In genomic region chr19:32324550-32324949, GRCm38 (mm10) we compare ENCODE assay signal across 18 mouse cellular contexts.
A peak's percentile ranks its signal among the peaks of the same experiment; 100 is the strongest.
DNase-seq lines count a peak whose midpoint lies in the region; ATAC-seq and TF ChIP-seq lines count a peak whose summit lies in the region.
"Had no signal": no experiment of that assay in that cellular context is flagged by ENCODE, and none has a peak within 500 bp of the region (broad histone marks: within the 10 kb centered on the region; RNA-seq: fewer than 3 reads in every experiment).

No protein-coding gene starts in this region.

- H3K4me1 ChIP-seq in heart, postnatal 0 days (ENCODE audit: control insufficient read depth, insufficient read depth): peaks cover 48% of the 10 kb centered on the region
- H3K4me1 ChIP-seq in embryonic facial prominence, embryonic 11.5 days (ENCODE audit: control insufficient read depth, insufficient read depth, low read length): no peaks in the 10 kb centered on the region; the same call in 1 of the 2 replicates
- H3K4me1 ChIP-seq in limb, embryonic 12.5 days (replicated peaks): peaks cover 51% of the 10 kb centered on the region
- H3K4me1 ChIP-seq in midbrain, embryonic 13.5 days (replicated peaks): peaks cover 10% of the 10 kb centered on the region; the same call in 1 of the 2 replicates

- H3K27ac ChIP-seq in heart, postnatal 0 days (ENCODE audit: low read depth): 0 out of 2 replicates have a peak overlapping the region, but pooled peaks have one; percentile 21
- no peak overlapping the region for H3K27ac ChIP-seq in embryonic facial prominence, embryonic 11.5 days (replicated peaks; ENCODE audit: low read depth, low read length)
- 0 out of 2 replicates have a peak overlapping the region, but pooled peaks have one; percentile 35 for H3K27ac ChIP-seq in limb, embryonic 12.5 days
- H3K27ac ChIP-seq in midbrain, embryonic 13.5 days: no peak overlapping the region
- H3K27ac ChIP-seq in left cerebral cortex, adult 2 months: no peak overlapping the region
- H3K27ac ChIP-seq: hindbrain, postnatal 0 days; liver, embryonic 13.5 days had no signal

- no peak for TF ChIP-seq EP300 in heart, postnatal 0 days (IDR thresholded peaks at IDR 0.05; ENCODE audit: low read depth)

- intact Hi-C loops in heart, postnatal 25 days (cut with DNase I): loop anchor here (5.0 kb wide), 3 partner anchors 112 to 197 kb away; no protein-coding TSS in a partner anchor
- intact Hi-C loops in left cerebral cortex, adult 2 months (cut with DNase I): loop anchor here (5.0 to 10.0 kb wide), 3 partner anchors 42 to 112 kb away; partner anchors contain the start of gene Sgms1

- no peak overlapping the region for H3K4me3 ChIP-seq in heart, postnatal 0 days (ENCODE audit: low read depth, low read length)
- no peak overlapping the region for H3K4me3 ChIP-seq in embryonic facial prominence, embryonic 11.5 days (ENCODE audit: low read depth, low read length)
- no peak overlapping the region for H3K4me3 ChIP-seq in limb, embryonic 12.5 days (replicated peaks)
- H3K4me3 ChIP-seq in midbrain, embryonic 13.5 days (replicated peaks): no peak overlapping the region
- H3K4me3 ChIP-seq in left cerebral cortex, adult 2 months: no peak overlapping the region
- H3K4me3 ChIP-seq: liver, embryonic 13.5 days had no signal

- H3K4me2 ChIP-seq in heart, postnatal 0 days (ENCODE audit: low read depth, low read length): no peak overlapping the region
- no peak overlapping the region for H3K4me2 ChIP-seq in embryonic facial prominence, embryonic 11.5 days (ENCODE audit: low read depth, low read length)
- peak overlapping the region; percentile 11 for H3K4me2 ChIP-seq in limb, embryonic 12.5 days
- H3K4me2 ChIP-seq in midbrain, embryonic 13.5 days (replicated peaks): no peak overlapping the region
- H3K4me2 ChIP-seq: liver, embryonic 13.5 days; midbrain, embryonic 11.5 days had no signal

- H3K36me3 ChIP-seq in heart, postnatal 0 days (replicated peaks; ENCODE audit: control insufficient read depth, insufficient read depth, low read length): no peaks in the 10 kb centered on the region
- H3K36me3 ChIP-seq in embryonic facial prominence, embryonic 11.5 days (replicated peaks; ENCODE audit: control insufficient read depth, insufficient read depth, low read depth, low read length): no peaks in the 10 kb centered on the region
- H3K36me3 ChIP-seq in limb, embryonic 12.5 days: no peaks in the 10 kb centered on the region
- no peaks in the 10 kb centered on the region for H3K36me3 ChIP-seq in midbrain, embryonic 13.5 days
- H3K36me3 ChIP-seq: liver, embryonic 13.5 days had no signal

- H3K27me3 ChIP-seq in heart, postnatal 0 days (ENCODE audit: control insufficient read depth, insufficient read depth, low read length): no peaks in the 10 kb centered on the region
- H3K27me3 ChIP-seq in embryonic facial prominence, embryonic 11.5 days (ENCODE audit: control insufficient read depth, insufficient read depth, low read length): no peaks in the 10 kb centered on the region
- H3K27me3 ChIP-seq in limb, embryonic 12.5 days: peaks cover 10% of the 10 kb centered on the region; the same call in 1 of the 2 replicates
- no peaks in the 10 kb centered on the region for H3K27me3 ChIP-seq in midbrain, embryonic 13.5 days
- H3K27me3 ChIP-seq: liver, embryonic 13.5 days had no signal

- no peak for ATAC-seq in heart, postnatal 0 days (ENCODE audit: insufficient read depth, low read depth)
- ATAC-seq in embryonic facial prominence, embryonic 11.5 days (replicated peaks; ENCODE audit: insufficient number of reproducible peaks, low FRiP score, low TSS enrichment, low read depth): peak; percentile 67
- peak; percentile 32; the same call in 1 of the 2 replicates for ATAC-seq in limb, embryonic 12.5 days (ENCODE audit: insufficient number of reproducible peaks, insufficient read depth, low FRiP score, low TSS enrichment, low read depth)
- ATAC-seq in midbrain, embryonic 13.5 days: no peak
- ATAC-seq: forebrain, embryonic 14.5 days; hindbrain, postnatal 0 days; intestine, embryonic 16.5 days had no signal

- DNase-seq in heart, postnatal 0 days (ENCODE audit: low spot score): no peak
- no peak for DNase-seq in heart, postnatal 25 days (ENCODE audit: low spot score)
- peak; percentile 39 for DNase-seq in embryo, embryonic 11 days
- peak; percentile 80 for DNase-seq in embryonic facial prominence, embryonic 11.5 days (ENCODE audit: low spot score)
- DNase-seq in left cerebral cortex, adult 2 months (ENCODE audit: extremely low spot score in 1 of 2, low spot score in 2 of 2): no peak
- DNase-seq: adrenal gland, postnatal 10 days; cerebellum, adult 18-20 months; cerebellum, postnatal 25 days; gastrocnemius, postnatal 14 days; liver, embryonic 13.5 days; lung, adult 2 months; lung, postnatal 14 days had no signal

- H3K9me3 ChIP-seq in heart, postnatal 0 days (replicated peaks; ENCODE audit: control insufficient read depth, low read length): no peaks in the 10 kb centered on the region
- H3K9me3 ChIP-seq in embryonic facial prominence, embryonic 11.5 days (replicated peaks; ENCODE audit: control insufficient read depth, low read length): no peaks in the 10 kb centered on the region
- no peaks in the 10 kb centered on the region for H3K9me3 ChIP-seq in limb, embryonic 12.5 days
- H3K9me3 ChIP-seq in midbrain, embryonic 13.5 days: no peaks in the 10 kb centered on the region
- H3K9me3 ChIP-seq: liver, embryonic 13.5 days had no signal

- TF ChIP-seq CTCF in heart, postnatal 0 days (IDR thresholded peaks at IDR 0.05; ENCODE audit: low read depth): no peak
- no peak for TF ChIP-seq CTCF in left cerebral cortex, adult 2 months (IDR thresholded peaks at IDR 0.05)

- 100% methylated on average over 1 of the region's 1 CpGs for WGBS in heart, postnatal 0 days
- 47% methylated on average over 1 of the region's 1 CpGs for WGBS in embryonic facial prominence, embryonic 11.5 days
- WGBS in limb, embryonic 12.5 days: 20% methylated on average over 1 of the region's 1 CpGs
- WGBS in midbrain, embryonic 13.5 days: 88% methylated on average over 1 of the region's 1 CpGs

- H3K9ac ChIP-seq in heart, postnatal 0 days (replicated peaks; ENCODE audit: low read depth, low read length): no peak overlapping the region
- H3K9ac ChIP-seq in embryonic facial prominence, embryonic 11.5 days (replicated peaks; ENCODE audit: low read length): no peak overlapping the region
- H3K9ac ChIP-seq in limb, embryonic 12.5 days (replicated peaks): no peak overlapping the region
- H3K9ac ChIP-seq in midbrain, embryonic 13.5 days (replicated peaks): no peak overlapping the region
- H3K9ac ChIP-seq: liver, embryonic 13.5 days had no signal

Comparison
In these comparisons a context has a peak if more than half of its experiments do, and no peak if none do; other contexts are left out.
1. ATAC-seq: peak in embryonic facial prominence, embryonic 11.5 days (single experiment) and limb, embryonic 12.5 days (single experiment); none in heart, postnatal 0 days (single experiment) and midbrain, embryonic 13.5 days (single experiment).
2. DNase-seq: peak in embryo, embryonic 11 days (single experiment) and embryonic facial prominence, embryonic 11.5 days (single experiment); none in heart, postnatal 0 days (single experiment), heart, postnatal 25 days (single experiment) and left cerebral cortex, adult 2 months (0 of 2).
3. H3K27ac ChIP-seq: peak in heart, postnatal 0 days (single experiment) and limb, embryonic 12.5 days (single experiment); none in embryonic facial prominence, embryonic 11.5 days (single experiment), midbrain, embryonic 13.5 days (single experiment) and left cerebral cortex, adult 2 months (single experiment).